Mouse (Mus musculus) testis, adult 2 months (tissue): Measurements from ENCODE around the gene Usp4.

Experiments used
- CTCF ChIP-seq: fragments of 200-500 bp; IDR thresholded peaks from 2 replicates; pipeline ENCODE4 v1.5.1; 2012; ENCODE audit warnings: low read depth, mild to moderate bottlenecking, inconsistent platforms, low read length, moderate library complexity; ENCODE audit not compliant: control insufficient read depth, insufficient read depth, insufficient replicate concordance
- POLR2A ChIP-seq: fragments of 200-500 bp; IDR thresholded peaks from 2 replicates; pipeline ENCODE4 v1.6.1; 2012; ENCODE audit warnings: low read depth, mild to moderate bottlenecking, inconsistent platforms, low read length, moderate library complexity; ENCODE audit not compliant: control insufficient read depth

- no peak for TF ChIP-seq CTCF
- peak; percentile 87 for TF ChIP-seq POLR2A
These were observed at the start of gene Usp4 for GRCm38 (mm10) chr9:108347540-108348289.
